Mouse (Mus musculus): ENCODE measurements around the gene Afg3l1. TPM values are rescaled to one million over a fixed set of nuclear protein-coding genes. Genes with fewer than 3 reads are reported as not detected.
"Not testable (repeated sequence)": the region's sequence is repeated elsewhere in the genome, so short reads cannot be mapped to it uniquely, and the experiment has no call there.

Afg3l1 gene
- polyA plus RNA-seq, 1 experiment from 2014 or later, result 35.2 TPM

DNA sequence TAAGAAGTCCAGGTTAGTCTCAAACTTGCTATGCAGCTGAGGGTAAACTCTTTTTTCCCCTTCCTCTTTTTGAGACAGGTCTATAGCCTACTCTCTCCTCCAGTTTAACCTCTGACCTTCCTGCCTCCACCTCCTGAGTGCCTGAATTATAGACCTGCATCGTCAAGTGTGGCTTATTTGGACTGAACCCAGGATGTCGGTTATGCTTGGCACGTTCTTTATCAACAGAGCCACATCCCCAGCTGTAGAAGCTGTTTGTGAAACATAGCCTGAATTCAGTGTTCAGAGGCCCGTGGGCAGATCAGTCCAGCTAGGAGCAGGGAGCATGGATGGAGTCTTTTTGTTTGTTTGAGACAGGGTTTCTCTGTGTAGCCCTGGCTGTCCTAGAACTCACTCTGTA, 25.6 kb upstream of the Afg3l1 start:
- Histone ChIP-seq H3K4me1 (ENCODE audit: control insufficient read depth, insufficient read depth, low read length) (no peaks in the 10 kb centered on the region), H3K27ac (ENCODE audit: low read depth, low read length) (no peak overlapping the region), H3K9me3 (ENCODE audit: control insufficient read depth, low read length) (no peaks in the 10 kb centered on the region), H3K27me3 (ENCODE audit: control insufficient read depth, insufficient read depth, low read length) (no peaks in the 10 kb centered on the region), H3K4me2 (ENCODE audit: low read depth, low read length) (no peak overlapping the region), H3K4me3 (ENCODE audit: low read depth, low read length) (no peak overlapping the region), H3K9ac (replicated peaks; ENCODE audit: low read depth, low read length) (no peak overlapping the region), H3K36me3 (ENCODE audit: control insufficient read depth, insufficient read depth, low read length) (peaks cover 52% of the 10 kb centered on the region)
- ATAC-seq (ENCODE audit: low read depth), result no peak
- 91% methylated on average over 4 of the region's 4 CpGs for WGBS

- H3K4me3 ChIP-seq (ENCODE audit: low read depth, low read length), result no peak overlapping the region
- 85% methylated on average over 7 of the region's 7 CpGs for WGBS
- ATAC-seq (ENCODE audit: low read depth), result no peak
- no peak overlapping the region for H3K9ac ChIP-seq (replicated peaks; ENCODE audit: low read depth, low read length)
- no peak overlapping the region for H3K4me2 ChIP-seq (ENCODE audit: low read depth, low read length)
- no peaks in the 10 kb centered on the region for H3K27me3 ChIP-seq (ENCODE audit: control insufficient read depth, insufficient read depth, low read length)
- H3K27ac ChIP-seq (ENCODE audit: low read depth, low read length), result no peak overlapping the region
- no peaks in the 10 kb centered on the region for H3K4me1 ChIP-seq (ENCODE audit: control insufficient read depth, insufficient read depth, low read length)
- H3K9me3 ChIP-seq (ENCODE audit: control insufficient read depth, low read length), result no peaks in the 10 kb centered on the region
- peaks cover 61% of the 10 kb centered on the region for H3K36me3 ChIP-seq (ENCODE audit: control insufficient read depth, insufficient read depth, low read length)
Observed at GRCm38 (mm10) chr8:123453291-123453690, 24.4 kb upstream of the Afg3l1 start.

GRCm38 (mm10) chr8:123453951-123454350, 23.8 kb upstream of the Afg3l1 start:
- no peaks in the 10 kb centered on the region for H3K27me3 ChIP-seq (ENCODE audit: control insufficient read depth, insufficient read depth, low read length)
- no peak overlapping the region for H3K9ac ChIP-seq (replicated peaks; ENCODE audit: low read depth, low read length)
- no peak overlapping the region for H3K27ac ChIP-seq (ENCODE audit: low read depth, low read length)
- no peak overlapping the region for H3K4me2 ChIP-seq (ENCODE audit: low read depth, low read length)
- WGBS, result 78% methylated on average over 5 of the region's 5 CpGs
- H3K36me3 ChIP-seq (ENCODE audit: control insufficient read depth, insufficient read depth, low read length), result peaks cover 66% of the 10 kb centered on the region
- no peak for ATAC-seq (ENCODE audit: low read depth)
- H3K4me1 ChIP-seq (ENCODE audit: control insufficient read depth, insufficient read depth, low read length), result no peaks in the 10 kb centered on the region
- H3K9me3 ChIP-seq (ENCODE audit: control insufficient read depth, low read length), result no peaks in the 10 kb centered on the region
- no peak overlapping the region for H3K4me3 ChIP-seq (ENCODE audit: low read depth, low read length)

DNA sequence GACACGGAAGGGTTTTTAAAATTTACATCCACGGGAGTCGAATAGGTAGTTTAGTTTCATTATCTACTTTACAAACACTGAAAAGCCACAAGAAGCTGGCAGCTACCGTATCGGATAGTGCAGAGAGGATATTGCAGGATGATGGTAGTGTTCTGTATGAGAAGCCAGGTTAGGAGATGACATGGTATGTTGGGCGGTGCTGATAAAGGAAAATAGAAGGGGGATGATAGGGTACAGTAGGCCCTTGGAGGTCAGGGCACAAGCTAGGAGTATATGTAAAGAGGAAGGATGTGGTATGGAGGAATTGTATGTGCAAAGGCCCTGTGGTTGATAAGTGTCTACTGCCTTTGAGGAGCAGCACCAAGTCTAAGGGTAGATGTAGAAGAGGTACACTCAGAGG, 23.1 kb upstream of the Afg3l1 start:
- Histone ChIP-seq H3K36me3 (ENCODE audit: control insufficient read depth, insufficient read depth, low read length) (peaks cover 68% of the 10 kb centered on the region), H3K4me1 (ENCODE audit: control insufficient read depth, insufficient read depth, low read length) (no peaks in the 10 kb centered on the region), H3K4me2 (ENCODE audit: low read depth, low read length) (no peak overlapping the region), H3K4me3 (ENCODE audit: low read depth, low read length) (no peak overlapping the region), H3K27me3 (ENCODE audit: control insufficient read depth, insufficient read depth, low read length) (no peaks in the 10 kb centered on the region), H3K27ac (ENCODE audit: low read depth, low read length) (no peak overlapping the region), H3K9me3 (ENCODE audit: control insufficient read depth, low read length) (no peaks in the 10 kb centered on the region), H3K9ac (replicated peaks; ENCODE audit: low read depth, low read length) (no peak overlapping the region)
- 96% methylated on average over 6 of the region's 6 CpGs for WGBS
- ATAC-seq (ENCODE audit: low read depth), result no peak

- Histone ChIP-seq H3K27ac (ENCODE audit: low read depth, low read length) (no peak overlapping the region), H3K36me3 (ENCODE audit: control insufficient read depth, insufficient read depth, low read length) (peaks cover 30% of the 10 kb centered on the region), H3K4me3 (ENCODE audit: low read depth, low read length) (no peak overlapping the region), H3K4me2 (ENCODE audit: low read depth, low read length) (no peak overlapping the region), H3K9ac (replicated peaks; ENCODE audit: low read depth, low read length) (no peak overlapping the region), H3K4me1 (ENCODE audit: control insufficient read depth, insufficient read depth, low read length) (no peaks in the 10 kb centered on the region), H3K9me3 (ENCODE audit: control insufficient read depth, low read length) (no peaks in the 10 kb centered on the region), H3K27me3 (ENCODE audit: control insufficient read depth, insufficient read depth, low read length) (no peaks in the 10 kb centered on the region)
- no peak for ATAC-seq (ENCODE audit: low read depth)
- 91% methylated on average over 4 of the region's 4 CpGs for WGBS
Observed at GRCm38 (mm10) chr8:123463651-123464050, 14.1 kb upstream of the Afg3l1 start.

- Histone ChIP-seq H3K36me3 (ENCODE audit: control insufficient read depth, insufficient read depth, low read length) (peaks cover 1% of the 10 kb centered on the region; the same call in 1 of the 2 replicates), H3K4me2 (ENCODE audit: low read depth, low read length) (no peak overlapping the region), H3K4me3 (ENCODE audit: low read depth, low read length) (no peak overlapping the region), H3K4me1 (ENCODE audit: control insufficient read depth, insufficient read depth, low read length) (no peaks in the 10 kb centered on the region), H3K27me3 (ENCODE audit: control insufficient read depth, insufficient read depth, low read length) (no peaks in the 10 kb centered on the region), H3K9ac (replicated peaks; ENCODE audit: low read depth, low read length) (no peak overlapping the region), H3K27ac (ENCODE audit: low read depth, low read length) (no peak overlapping the region), H3K9me3 (ENCODE audit: control insufficient read depth, low read length) (no peaks in the 10 kb centered on the region)
- 85% methylated on average over 3 of the region's 3 CpGs for WGBS
- no peak for ATAC-seq (ENCODE audit: low read depth)
Observed at GRCm38 (mm10) chr8:123467476-123467875, 10.2 kb upstream of the Afg3l1 start.

- not testable (repeated sequence) for ATAC-seq (ENCODE audit: low read depth)
Observed at GRCm38 (mm10) chr8:123472991-123473390, 4.7 kb upstream of the Afg3l1 start.

DNA sequence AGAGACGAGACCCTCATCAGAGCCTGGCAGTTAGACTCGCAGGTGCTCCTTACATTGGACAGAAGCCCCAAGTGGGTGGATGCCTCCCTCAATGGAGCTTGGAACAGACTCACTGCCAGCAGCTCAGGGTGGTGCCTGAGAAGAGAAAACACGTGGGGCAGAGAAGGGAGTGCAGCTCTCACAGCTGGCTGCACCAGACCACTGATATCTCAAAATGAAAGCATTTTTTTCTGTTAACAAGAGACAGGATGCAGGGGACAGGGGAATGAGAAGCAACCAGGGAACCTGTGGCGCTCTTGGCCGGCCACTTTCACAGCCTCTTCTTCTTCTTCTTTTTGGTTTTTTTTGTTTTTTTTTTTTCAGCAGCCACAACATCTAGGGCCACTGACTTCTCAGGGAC, 3.2 kb upstream of the Afg3l1 start:
- WGBS, result 78% methylated on average over 5 of the region's 5 CpGs
- not testable (repeated sequence) for H3K9me3 ChIP-seq (ENCODE audit: control insufficient read depth, low read length); H3K9ac ChIP-seq (replicated peaks; ENCODE audit: low read depth, low read length); H3K27ac ChIP-seq (ENCODE audit: low read depth, low read length); H3K4me2 ChIP-seq (ENCODE audit: low read depth, low read length); H3K4me1 ChIP-seq (ENCODE audit: control insufficient read depth, insufficient read depth, low read length); H3K27me3 ChIP-seq (ENCODE audit: control insufficient read depth, insufficient read depth, low read length); ATAC-seq (ENCODE audit: low read depth); H3K4me3 ChIP-seq (ENCODE audit: low read depth, low read length); H3K36me3 ChIP-seq (ENCODE audit: control insufficient read depth, insufficient read depth, low read length)

More at GRCm38 (mm10) chr8:123472991-123473390, 4.7 kb upstream of the Afg3l1 start:
- not testable (repeated sequence) for H3K9ac ChIP-seq (replicated peaks; ENCODE audit: low read depth, low read length); H3K27ac ChIP-seq (ENCODE audit: low read depth, low read length); H3K27me3 ChIP-seq (ENCODE audit: control insufficient read depth, insufficient read depth, low read length); H3K4me1 ChIP-seq (ENCODE audit: control insufficient read depth, insufficient read depth, low read length); H3K9me3 ChIP-seq (ENCODE audit: control insufficient read depth, low read length); H3K36me3 ChIP-seq (ENCODE audit: control insufficient read depth, insufficient read depth, low read length); H3K4me3 ChIP-seq (ENCODE audit: low read depth, low read length); H3K4me2 ChIP-seq (ENCODE audit: low read depth, low read length)
- WGBS, result 72% methylated on average over 6 of the region's 6 CpGs

DNA sequence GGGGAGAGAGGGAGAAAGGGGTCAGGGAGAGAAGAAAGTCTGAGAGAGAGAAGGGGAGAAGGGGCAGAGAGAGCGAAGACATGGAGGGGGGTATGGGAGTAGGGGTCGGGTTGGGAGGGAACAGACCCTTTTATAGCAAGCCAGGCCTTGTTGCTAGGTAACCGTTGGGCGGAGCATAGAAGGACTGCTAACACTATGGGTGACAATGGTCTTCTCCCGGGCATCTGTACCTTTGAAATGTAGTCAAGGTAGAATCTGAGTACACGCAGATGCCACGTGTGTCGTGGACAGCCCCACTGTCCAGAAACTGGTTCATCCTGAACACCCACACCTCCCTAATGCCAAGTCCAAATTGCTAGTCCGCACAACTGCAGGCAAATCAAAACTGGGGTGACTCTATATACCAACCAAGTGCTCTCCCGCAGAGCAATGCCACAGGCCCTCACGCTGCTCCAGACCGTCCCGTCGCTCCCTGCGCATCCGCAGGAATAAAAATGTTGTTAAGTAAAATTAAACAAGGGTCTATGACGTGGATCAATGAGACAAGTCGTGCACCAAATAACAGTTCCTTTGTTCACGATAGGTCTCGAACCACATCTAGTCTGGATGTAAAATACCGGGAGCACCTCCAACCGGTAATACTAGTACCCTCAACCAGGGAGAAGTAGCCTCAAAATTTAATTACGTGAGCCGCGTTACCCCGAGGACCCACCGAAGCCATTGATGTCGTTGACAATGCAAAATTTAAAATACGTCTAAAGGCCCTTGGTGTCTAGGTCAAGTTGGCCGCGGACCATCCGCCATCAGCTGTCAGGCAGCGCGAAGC, 579 bp upstream of the Afg3l1 start:
- WGBS, result 7% methylated on average over 34 of the region's 34 CpGs
- peaks cover 9% of the 10 kb centered on the region for H3K4me1 ChIP-seq (ENCODE audit: control insufficient read depth, insufficient read depth, low read length)
- peaks cover 17% of the 10 kb centered on the region; the same call in 1 of the 2 replicates for H3K36me3 ChIP-seq (ENCODE audit: control insufficient read depth, insufficient read depth, low read length)
- peak overlapping the region; percentile 94 for H3K27ac ChIP-seq (ENCODE audit: low read depth, low read length)
- peak overlapping the region; percentile 71 for H3K4me3 ChIP-seq (ENCODE audit: low read depth, low read length)
- H3K9me3 ChIP-seq (ENCODE audit: control insufficient read depth, low read length), result no peaks in the 10 kb centered on the region
- peak overlapping the region; percentile 75 for H3K4me2 ChIP-seq (ENCODE audit: low read depth, low read length)
- H3K9ac ChIP-seq (replicated peaks; ENCODE audit: low read depth, low read length), result peak overlapping the region; percentile 72
- H3K27me3 ChIP-seq (ENCODE audit: control insufficient read depth, insufficient read depth, low read length), result no peaks in the 10 kb centered on the region
- ATAC-seq (ENCODE audit: low read depth), result peak; percentile 53
